In genomic region chr10:90607586-90607985, GRCm38 (mm10) we compare ENCODE assay signal across 15 mouse cellular contexts.
"Had no signal": no experiment of that assay in that cellular context is flagged by ENCODE, and none has a peak within 500 bp of the region (broad histone marks: within the 10 kb centered on the region; RNA-seq: fewer than 3 reads in every experiment).

No protein-coding gene starts in this region.

- H3K9me3 ChIP-seq: limb, embryonic 12.5 days; liver, embryonic 13.5 days; lung, embryonic 15.5 days; midbrain, embryonic 12.5 days; stomach, embryonic 15.5 days had no signal

- H3K4me2 ChIP-seq: limb, embryonic 12.5 days; liver, embryonic 13.5 days; lung, embryonic 15.5 days; midbrain, embryonic 12.5 days; stomach, embryonic 15.5 days had no signal

- DNase-seq: kidney, adult 18-20 months; kidney, postnatal 10 days; kidney, postnatal 4 days; liver; liver, embryonic 13.5 days; liver, postnatal 0 days; lung, postnatal 14 days; thymus, adult 2 months had no signal

- H3K27ac ChIP-seq: limb, embryonic 12.5 days; liver, embryonic 13.5 days; lung, embryonic 15.5 days; macrophage; midbrain, embryonic 12.5 days; stomach, embryonic 15.5 days had no signal

- H3K36me3 ChIP-seq: limb, embryonic 12.5 days; liver, embryonic 13.5 days; lung, embryonic 15.5 days; midbrain, embryonic 12.5 days; stomach, embryonic 15.5 days had no signal

- H3K4me3 ChIP-seq: limb, embryonic 12.5 days; liver, embryonic 13.5 days; lung, embryonic 15.5 days; megakaryocyte, embryonic 14.5 days; midbrain, embryonic 12.5 days; stomach, embryonic 15.5 days had no signal

- H3K9ac ChIP-seq: limb, embryonic 12.5 days; liver, embryonic 13.5 days; liver, postnatal 0 days; lung, embryonic 15.5 days; midbrain, embryonic 12.5 days; stomach, embryonic 15.5 days had no signal

- ATAC-seq: liver, postnatal 0 days; midbrain, embryonic 16.5 days had no signal

- H3K4me1 ChIP-seq: limb, embryonic 12.5 days; liver, embryonic 13.5 days; lung, embryonic 15.5 days; megakaryocyte, embryonic 14.5 days; midbrain, embryonic 12.5 days; stomach, embryonic 15.5 days had no signal

- H3K27me3 ChIP-seq: limb, embryonic 12.5 days; liver, embryonic 13.5 days; lung, embryonic 15.5 days; megakaryocyte, embryonic 14.5 days; midbrain, embryonic 12.5 days; stomach, embryonic 15.5 days had no signal
